Mouse (Mus musculus): ENCODE measurements around the gene Gzmc. TPM values are rescaled to one million over a fixed set of nuclear protein-coding genes. Genes with fewer than 3 reads are reported as not detected.
A peak's percentile ranks its signal among the peaks of the same experiment; 100 is the strongest.
"Not testable (repeated sequence)": the region's sequence is repeated elsewhere in the genome, so short reads cannot be mapped to it uniquely, and the experiment has no call there.

Gzmc gene
- not detected in 2 replicates for polyA plus RNA-seq (2014; fragmentation: Nextera tagmentation; extraction: Ambion mirVana)

DNA sequence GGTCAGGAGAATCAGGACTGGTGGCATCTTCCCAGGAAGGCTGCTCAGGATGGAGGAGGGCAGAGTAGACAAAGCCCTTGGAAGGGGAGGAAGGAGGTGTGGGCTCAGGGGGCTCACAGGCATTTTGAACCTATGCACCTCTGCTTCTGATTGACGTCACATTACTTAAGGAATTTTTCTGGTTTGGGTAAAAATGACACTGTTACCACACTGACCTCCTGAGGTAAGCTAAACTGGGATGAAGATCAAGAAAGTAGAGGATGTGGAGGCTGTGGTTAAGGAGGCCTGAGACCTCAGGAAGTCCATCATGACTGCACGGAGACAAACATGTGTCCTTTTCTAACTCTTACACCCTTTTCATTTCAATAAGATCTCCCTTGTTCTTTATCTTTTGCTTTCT, at the start of gene Gzmc:
Gene Gzmc, minus strand, starts transcription at position 101 of the 400 bp plus-strand sequence.
- DNase-seq (ENCODE audit: low spot score) (no peak), ATAC-seq (replicated peaks; ENCODE audit: insufficient number of reproducible peaks, low FRiP score, low TSS enrichment, low read depth) (no peak)
- Histone ChIP-seq H3K9me3 (replicated peaks; ENCODE audit: control insufficient read depth, low read length) (no peaks in the 10 kb centered on the region), H3K36me3 (replicated peaks; ENCODE audit: control insufficient read depth, insufficient read depth, low read depth, low read length) (no peaks in the 10 kb centered on the region), H3K9ac (replicated peaks; ENCODE audit: low read length) (no peak within 1 kb of the TSS), H3K4me2 (ENCODE audit: low read depth, low read length) (no peak within 1 kb of the TSS), H3K4me1 (ENCODE audit: control insufficient read depth, insufficient read depth, low read length) (no peaks in the 10 kb centered on the region), H3K4me3 (ENCODE audit: low read depth, low read length) (no peak within 1 kb of the TSS), H3K27me3 (ENCODE audit: control insufficient read depth, insufficient read depth, low read length) (no peaks in the 10 kb centered on the region), H3K27ac (replicated peaks; ENCODE audit: low read depth, low read length) (no peak within 1 kb of the TSS)
- 85% methylated on average over 2 of the region's 2 CpGs for WGBS

DNA sequence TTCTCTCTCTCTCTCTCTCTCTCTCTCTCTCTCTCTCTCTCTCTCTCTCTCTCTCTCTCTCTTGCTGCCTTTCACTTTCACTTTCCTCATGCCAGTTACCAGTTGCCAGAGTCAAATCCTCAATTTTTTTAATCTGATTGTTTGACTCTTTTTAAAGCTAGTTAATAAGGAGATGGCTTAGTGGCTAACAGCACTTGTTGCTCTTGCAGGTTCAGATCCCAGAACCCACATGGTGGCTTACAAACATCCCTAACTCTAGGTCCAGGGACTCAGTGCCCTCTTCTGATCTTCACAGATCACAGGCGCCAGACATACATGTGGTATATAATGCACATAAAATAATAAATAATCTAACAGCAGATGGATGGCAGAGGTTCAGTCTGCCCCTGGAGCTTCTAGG, 49.4 kb upstream of the Gzmc start:
- Histone ChIP-seq H3K27ac (replicated peaks; ENCODE audit: low read depth, low read length) (no peak overlapping the region), H3K36me3 (replicated peaks; ENCODE audit: control insufficient read depth, insufficient read depth, low read depth, low read length) (no peaks in the 10 kb centered on the region), H3K4me2 (ENCODE audit: low read depth, low read length) (no peak overlapping the region), H3K4me1 (ENCODE audit: control insufficient read depth, insufficient read depth, low read length) (no peaks in the 10 kb centered on the region), H3K27me3 (ENCODE audit: control insufficient read depth, insufficient read depth, low read length) (no peaks in the 10 kb centered on the region), H3K4me3 (ENCODE audit: low read depth, low read length) (no peak overlapping the region), H3K9ac (replicated peaks; ENCODE audit: low read length) (no peak overlapping the region), H3K9me3 (replicated peaks; ENCODE audit: control insufficient read depth, low read length) (no peaks in the 10 kb centered on the region)
- no peak for ATAC-seq (replicated peaks; ENCODE audit: insufficient number of reproducible peaks, low FRiP score, low TSS enrichment, low read depth)
- DNase-seq (ENCODE audit: low spot score), result no peak
- WGBS, result 86% methylated on average over 1 of the region's 1 CpGs

DNA sequence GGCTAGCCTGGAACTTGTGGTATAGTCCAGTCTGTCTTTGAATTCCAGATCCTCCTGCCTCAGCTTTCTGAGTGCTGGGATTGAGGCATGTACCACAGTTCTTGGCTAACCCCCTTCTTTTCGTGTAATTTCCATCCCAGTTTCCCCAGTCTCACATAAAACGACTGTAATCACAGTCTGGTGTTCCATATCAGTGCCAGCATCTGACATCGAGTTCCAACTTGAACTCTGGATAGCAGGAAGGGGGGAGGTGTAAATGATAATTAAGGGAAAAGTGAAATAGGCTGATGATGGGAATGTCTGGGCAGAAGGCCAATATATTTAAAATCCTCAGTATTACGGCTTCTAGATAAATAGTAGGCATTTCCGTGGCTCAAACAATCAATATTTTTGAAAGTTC, 46.6 kb upstream of the Gzmc start:
- ATAC-seq (replicated peaks; ENCODE audit: insufficient number of reproducible peaks, low FRiP score, low TSS enrichment, low read depth) (no peak), DNase-seq (ENCODE audit: low spot score) (no peak)
- WGBS, result 68% methylated on average over 5 of the region's 5 CpGs
- Histone ChIP-seq H3K9me3 (replicated peaks; ENCODE audit: control insufficient read depth, low read length) (no peaks in the 10 kb centered on the region), H3K4me2 (ENCODE audit: low read depth, low read length) (no peak overlapping the region), H3K36me3 (replicated peaks; ENCODE audit: control insufficient read depth, insufficient read depth, low read depth, low read length) (no peaks in the 10 kb centered on the region), H3K4me1 (ENCODE audit: control insufficient read depth, insufficient read depth, low read length) (no peaks in the 10 kb centered on the region), H3K27me3 (ENCODE audit: control insufficient read depth, insufficient read depth, low read length) (no peaks in the 10 kb centered on the region), H3K27ac (replicated peaks; ENCODE audit: low read depth, low read length) (no peak overlapping the region), H3K9ac (replicated peaks; ENCODE audit: low read length) (no peak overlapping the region), H3K4me3 (ENCODE audit: low read depth, low read length) (no peak overlapping the region)

DNA sequence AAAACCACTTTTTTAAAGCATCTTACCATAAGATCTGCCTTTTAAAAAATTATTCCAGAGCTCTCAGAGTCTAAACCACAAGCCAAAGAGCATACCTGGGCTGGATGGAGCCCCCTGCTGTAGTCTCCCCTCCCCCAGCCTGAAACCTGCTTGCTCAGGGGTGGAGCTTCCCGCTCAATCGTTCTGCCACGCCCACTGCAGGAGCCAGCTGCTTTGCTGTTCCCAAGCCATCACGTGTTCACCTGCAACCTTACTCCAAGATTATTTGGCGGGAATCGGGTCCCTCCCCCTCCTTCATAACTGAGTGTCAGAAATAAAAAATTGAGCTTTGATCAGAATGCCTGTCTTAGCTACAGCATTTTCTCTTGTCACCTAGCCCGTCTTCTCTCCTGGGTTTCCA, 44.2 kb upstream of the Gzmc start:
- H3K27ac ChIP-seq (replicated peaks; ENCODE audit: low read depth, low read length); ATAC-seq (replicated peaks; ENCODE audit: insufficient number of reproducible peaks, low FRiP score, low TSS enrichment, low read depth): not testable (repeated sequence)

DNA sequence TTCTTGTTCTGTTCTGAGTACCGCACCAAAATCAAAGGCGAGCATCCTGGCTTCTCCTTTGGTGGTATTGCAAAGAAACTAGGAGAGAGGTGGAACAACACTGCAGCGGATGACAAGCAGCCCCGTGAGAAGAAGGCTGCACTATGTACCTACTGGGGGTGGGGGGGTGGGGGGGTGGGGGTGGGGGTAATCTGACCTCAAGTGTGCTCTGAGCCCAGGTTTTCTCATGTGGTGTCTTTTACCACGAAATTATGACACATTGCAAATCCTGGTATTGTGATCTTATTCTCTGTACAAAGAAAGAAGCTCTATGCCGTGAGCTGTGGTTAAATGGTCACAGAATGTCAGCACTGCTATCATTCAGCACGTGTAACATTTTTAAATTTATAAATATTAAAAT, 41.6 kb upstream of the Gzmc start:
- not testable (repeated sequence) for H3K4me1 ChIP-seq (ENCODE audit: control insufficient read depth, insufficient read depth, low read length); DNase-seq (ENCODE audit: low spot score); H3K9ac ChIP-seq (replicated peaks; ENCODE audit: low read length); H3K9me3 ChIP-seq (replicated peaks; ENCODE audit: control insufficient read depth, low read length); H3K27ac ChIP-seq (replicated peaks; ENCODE audit: low read depth, low read length); H3K4me3 ChIP-seq (ENCODE audit: low read depth, low read length); H3K4me2 ChIP-seq (ENCODE audit: low read depth, low read length); H3K27me3 ChIP-seq (ENCODE audit: control insufficient read depth, insufficient read depth, low read length); H3K36me3 ChIP-seq (replicated peaks; ENCODE audit: control insufficient read depth, insufficient read depth, low read depth, low read length); ATAC-seq (replicated peaks; ENCODE audit: insufficient number of reproducible peaks, low FRiP score, low TSS enrichment, low read depth)
- WGBS, result 81% methylated on average over 5 of the region's 7 CpGs

More for the DNA sequence above, 44.2 kb upstream of the Gzmc start:
- not testable (repeated sequence) for H3K9me3 ChIP-seq (replicated peaks; ENCODE audit: control insufficient read depth, low read length); H3K9ac ChIP-seq (replicated peaks; ENCODE audit: low read length); H3K4me2 ChIP-seq (ENCODE audit: low read depth, low read length); H3K36me3 ChIP-seq (replicated peaks; ENCODE audit: control insufficient read depth, insufficient read depth, low read depth, low read length); H3K27me3 ChIP-seq (ENCODE audit: control insufficient read depth, insufficient read depth, low read length); H3K4me3 ChIP-seq (ENCODE audit: low read depth, low read length); H3K4me1 ChIP-seq (ENCODE audit: control insufficient read depth, insufficient read depth, low read length)
- 51% methylated on average over 7 of the region's 7 CpGs for WGBS
- DNase-seq (ENCODE audit: low spot score), result peak; percentile 3

DNA sequence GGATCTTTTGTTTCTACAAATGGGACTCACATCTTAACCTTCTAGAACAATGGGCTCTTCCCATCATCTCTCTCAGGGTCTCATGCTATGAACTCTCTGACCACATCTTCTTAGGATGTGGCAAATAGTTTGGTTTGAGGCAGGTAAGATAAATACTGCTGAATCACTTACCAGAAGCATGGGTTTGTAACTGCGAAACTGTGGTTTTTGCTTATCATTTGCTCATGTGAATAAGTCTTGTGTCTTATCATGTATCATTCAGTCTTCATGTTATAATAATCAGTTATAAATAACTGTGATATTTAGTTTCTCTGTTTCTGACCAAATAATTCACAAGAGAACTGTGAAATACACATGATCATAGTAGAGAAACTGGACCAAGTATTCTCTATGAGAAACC, 31.7 kb upstream of the Gzmc start:
- no peaks in the 10 kb centered on the region for H3K36me3 ChIP-seq (replicated peaks; ENCODE audit: control insufficient read depth, insufficient read depth, low read depth, low read length)
- DNase-seq (ENCODE audit: low spot score) (no peak), ATAC-seq (replicated peaks; ENCODE audit: insufficient number of reproducible peaks, low FRiP score, low TSS enrichment, low read depth) (no peak)
- no peak overlapping the region for H3K9ac ChIP-seq (replicated peaks; ENCODE audit: low read length)
- 89% methylated on average over 1 of the region's 1 CpGs for WGBS
- no peaks in the 10 kb centered on the region for H3K9me3 ChIP-seq (replicated peaks; ENCODE audit: control insufficient read depth, low read length)
- H3K27ac ChIP-seq (replicated peaks; ENCODE audit: low read depth, low read length), result no peak overlapping the region
- no peaks in the 10 kb centered on the region for H3K4me1 ChIP-seq (ENCODE audit: control insufficient read depth, insufficient read depth, low read length)
- no peaks in the 10 kb centered on the region for H3K27me3 ChIP-seq (ENCODE audit: control insufficient read depth, insufficient read depth, low read length)
- no peak overlapping the region for H3K4me3 ChIP-seq (ENCODE audit: low read depth, low read length)
- H3K4me2 ChIP-seq (ENCODE audit: low read depth, low read length), result no peak overlapping the region

DNA sequence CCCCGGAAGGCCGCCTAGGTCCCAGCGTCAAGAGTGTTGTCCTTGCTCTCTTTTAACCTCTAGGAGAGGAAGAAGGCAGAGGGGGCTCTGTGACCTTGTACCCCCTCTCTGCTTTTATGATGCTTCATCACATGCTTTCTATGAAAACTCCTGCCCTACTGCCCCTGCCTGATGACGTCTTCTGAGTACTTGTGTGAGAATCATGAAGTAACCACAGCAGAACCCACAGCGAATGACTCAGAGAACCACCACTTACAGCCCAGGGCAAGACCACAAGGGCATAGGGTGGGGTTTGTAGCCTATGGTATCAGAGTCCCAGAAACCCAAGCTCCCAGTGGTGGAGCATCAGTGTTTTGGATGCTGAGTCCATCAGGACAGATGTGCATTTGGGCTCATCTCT, 27.7 kb upstream of the Gzmc start, which contains the start of gene Gzmb:
Gene Gzmb, minus strand, starts transcription at position 108 of the 400 bp plus-strand sequence.
- no peaks in the 10 kb centered on the region for H3K4me1 ChIP-seq (ENCODE audit: control insufficient read depth, insufficient read depth, low read length)
- no peaks in the 10 kb centered on the region for H3K9me3 ChIP-seq (replicated peaks; ENCODE audit: control insufficient read depth, low read length)
- H3K27me3 ChIP-seq (ENCODE audit: control insufficient read depth, insufficient read depth, low read length), result no peaks in the 10 kb centered on the region
- H3K9ac ChIP-seq (replicated peaks; ENCODE audit: low read length), result no peak within 1 kb of the TSS
- H3K36me3 ChIP-seq (replicated peaks; ENCODE audit: control insufficient read depth, insufficient read depth, low read depth, low read length), result no peaks in the 10 kb centered on the region
- H3K4me2 ChIP-seq (ENCODE audit: low read depth, low read length), result no peak within 1 kb of the TSS
- H3K27ac ChIP-seq (replicated peaks; ENCODE audit: low read depth, low read length), result no peak within 1 kb of the TSS
- no peak for DNase-seq (ENCODE audit: low spot score)
- 91% methylated on average over 5 of the region's 5 CpGs for WGBS
- ATAC-seq (replicated peaks; ENCODE audit: insufficient number of reproducible peaks, low FRiP score, low TSS enrichment, low read depth), result no peak
- no peak within 1 kb of the TSS for H3K4me3 ChIP-seq (ENCODE audit: low read depth, low read length)

DNA sequence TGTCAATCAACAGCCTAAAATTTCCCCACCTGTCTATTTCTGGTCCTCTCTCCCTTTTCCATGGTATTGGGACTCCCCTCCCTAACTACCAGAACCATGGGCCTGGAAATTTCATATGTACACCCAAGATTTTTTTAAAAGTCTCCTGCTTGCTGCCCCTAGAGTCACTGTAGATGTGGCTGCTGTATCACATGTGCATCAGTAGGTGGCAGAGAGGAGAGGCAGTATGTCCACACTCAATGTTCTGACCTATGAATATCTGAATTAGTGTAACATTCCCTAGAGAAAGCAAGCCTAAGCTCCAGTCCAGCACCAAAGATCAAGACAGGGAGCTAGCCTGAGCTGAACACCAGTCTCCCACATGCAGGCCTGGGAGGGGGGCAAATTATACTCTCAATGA, 6.0 kb upstream of the Gzmc start:
- H3K27me3 ChIP-seq (ENCODE audit: control insufficient read depth, insufficient read depth, low read length), result no peaks in the 10 kb centered on the region
- no peak overlapping the region for H3K9ac ChIP-seq (replicated peaks; ENCODE audit: low read length)
- no peaks in the 10 kb centered on the region for H3K4me1 ChIP-seq (ENCODE audit: control insufficient read depth, insufficient read depth, low read length)
- no peak overlapping the region for H3K27ac ChIP-seq (replicated peaks; ENCODE audit: low read depth, low read length)
- no peaks in the 10 kb centered on the region for H3K9me3 ChIP-seq (replicated peaks; ENCODE audit: control insufficient read depth, low read length)
- H3K4me3 ChIP-seq (ENCODE audit: low read depth, low read length), result no peak overlapping the region
- H3K36me3 ChIP-seq (replicated peaks; ENCODE audit: control insufficient read depth, insufficient read depth, low read depth, low read length), result no peaks in the 10 kb centered on the region
- H3K4me2 ChIP-seq (ENCODE audit: low read depth, low read length), result no peak overlapping the region
- DNase-seq (ENCODE audit: low spot score) (no peak), ATAC-seq (replicated peaks; ENCODE audit: insufficient number of reproducible peaks, low FRiP score, low TSS enrichment, low read depth) (no peak)

All from embryonic facial prominence, embryonic 11.5 days (tissue).